Mouse (Mus musculus): ENCODE measurements around the gene Dscaml1.

DNA sequence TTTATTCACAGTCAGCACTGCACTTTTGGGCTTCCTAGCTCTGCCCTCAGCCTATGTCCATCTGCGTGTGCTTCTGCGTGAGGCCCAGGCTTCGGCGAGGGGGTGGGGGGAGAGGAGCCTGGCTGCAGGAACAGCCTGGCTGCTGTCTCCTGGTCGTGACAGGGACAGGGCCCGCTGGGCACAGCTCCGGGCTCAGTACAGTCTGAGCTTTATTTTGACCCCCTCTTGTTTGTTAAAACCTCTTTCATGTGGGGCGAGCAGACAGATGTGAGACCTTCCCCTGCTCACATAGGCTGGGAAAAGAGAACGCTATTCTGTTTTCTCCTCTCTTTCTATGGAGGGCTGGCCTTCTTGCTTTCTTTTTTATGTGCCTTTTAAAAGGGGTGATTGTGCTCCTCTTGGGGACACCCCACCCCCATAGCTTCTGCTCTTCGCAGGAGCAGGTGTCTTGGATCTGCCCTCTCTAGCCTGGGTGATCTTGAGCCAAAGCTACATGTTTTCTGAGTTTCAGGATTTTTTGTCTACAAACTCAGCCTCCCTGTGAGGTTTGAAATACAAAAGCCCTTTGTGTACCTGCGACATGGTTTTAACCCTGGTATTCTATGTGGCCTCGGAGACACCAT lies 60.9 kb downstream of the Dscaml1 start:
- no peak for TF ChIP-seq ZKSCAN1 (IDR thresholded peaks at IDR 0.05; ENCODE audit: low read depth, low read length)
- TF ChIP-seq POLR2A (IDR thresholded peaks at IDR 0.05; ENCODE audit: control insufficient read depth in 1 of 2, insufficient read depth in 1 of 2, low read depth in 1 of 2, low read length in 2 of 2, poor library complexity in 1 of 2): no peak
- TF ChIP-seq SMC3 (IDR thresholded peaks at IDR 0.05; ENCODE audit: low read depth, low read length): no peak
- TF ChIP-seq CTCF (IDR thresholded peaks at IDR 0.05 in 2 of 3, conservative IDR thresholded peaks at IDR 0.05 in 1 of 3; ENCODE audit: control insufficient read depth in 1 of 3, insufficient read depth in 1 of 3, low read depth in 2 of 3, low read length in 3 of 3, poor library complexity in 1 of 3, severe bottlenecking in 1 of 3): no peak
- TF ChIP-seq GATA1 (IDR thresholded peaks at IDR 0.05; ENCODE audit: low read depth, low read length): no peak
- TF ChIP-seq UBTF (IDR thresholded peaks at IDR 0.05; ENCODE audit: borderline replicate concordance, insufficient read depth, low read depth, low read length): no peak
- TF ChIP-seq MAFK (IDR thresholded peaks at IDR 0.05; ENCODE audit: borderline replicate concordance, low read depth, low read length): no peak
- TF ChIP-seq CHD2 (IDR thresholded peaks at IDR 0.05; ENCODE audit: low read length): no peak
- no peak for TF ChIP-seq EP300 (IDR thresholded peaks at IDR 0.05; ENCODE audit: low read depth in 1 of 2, low read length in 2 of 2)
- no peak for TF ChIP-seq SIN3A (IDR thresholded peaks at IDR 0.05; ENCODE audit: low read length)
- no peak for TF ChIP-seq MYC (IDR thresholded peaks at IDR 0.05; ENCODE audit: low read depth, low read length)
